Mouse (Mus musculus): Measurements from ENCODE around the gene Coro7. TPM values are rescaled to one million over a fixed set of nuclear protein-coding genes. Genes with fewer than 3 reads are reported as not detected.
"Not testable (repeated sequence)": the region's sequence is repeated elsewhere in the genome, so short reads cannot be mapped to it uniquely, and the experiment has no call there.

Gene Coro7
- total RNA-seq (2021): 100 to 1,000 TPM in 1 of 2 experiments, 10 to 100 TPM in 1; 93.5 to 116 TPM
- long read RNA-seq, full-length matches to known transcripts: 17 of 39 reads
- long read RNA-seq, partial matches to known transcripts: 15 of 39 reads
- long read RNA-seq, other reads (novel, unspliced or antisense): 7 of 39 reads

- DNase-seq (ENCODE audit: low spot score in 2 of 2): peak; percentile 76 to 83
These were observed at the start of gene Coro7 for GRCm38 (mm10) chr16:4679121-4680018. Gene Coro7 (minus strand): TSS chr16:4679777.

GRCm38 (mm10) chr16:4727963-4728362, 48.4 kb upstream of the Coro7 start:
- DNase-seq (ENCODE audit: low spot score in 2 of 2): no peak

- no peak for DNase-seq (ENCODE audit: low spot score in 2 of 2)
These were observed 47.9 kb upstream of the Coro7 start for GRCm38 (mm10) chr16:4727526-4727925.

- no peak for DNase-seq (ENCODE audit: low spot score in 2 of 2)
These were observed 47.1 kb upstream of the Coro7 start for GRCm38 (mm10) chr16:4726528-4727128.

GRCm38 (mm10) chr16:4725780-4726527, 46.4 kb upstream of the Coro7 start, which contains the start of gene Hmox2:
Gene Hmox2 (plus strand): TSS chr16:4726361.
- peak; percentile 91 to 95 for DNase-seq (ENCODE audit: low spot score in 2 of 2)

GRCm38 (mm10) chr16:4725266-4725665, 45.7 kb upstream of the Coro7 start:
- no peak for DNase-seq (ENCODE audit: low spot score in 2 of 2)

- DNase-seq (ENCODE audit: low spot score in 2 of 2): no peak
These were observed 43.3 kb upstream of the Coro7 start for GRCm38 (mm10) chr16:4722915-4723209.

GRCm38 (mm10) chr16:4722128-4722914, 42.7 kb upstream of the Coro7 start:
- no peak for DNase-seq (ENCODE audit: low spot score in 2 of 2)

- DNase-seq (ENCODE audit: low spot score in 2 of 2): peak; percentile 62 to 71
These were observed 39.4 kb upstream of the Coro7 start, which contains the start of gene Nmral1 for GRCm38 (mm10) chr16:4718753-4719518. Gene Nmral1 (minus strand): TSS chr16:4719356.

GRCm38 (mm10) chr16:4717866-4718265, 38.3 kb upstream of the Coro7 start:
- no peak for DNase-seq (ENCODE audit: low spot score in 2 of 2)

- DNase-seq (ENCODE audit: low spot score in 2 of 2): no peak
These were observed 34.5 kb upstream of the Coro7 start for GRCm38 (mm10) chr16:4713861-4714710.

GRCm38 (mm10) chr16:4711173-4711572, 31.6 kb upstream of the Coro7 start:
- no peak for DNase-seq (ENCODE audit: low spot score in 2 of 2)

GRCm38 (mm10) chr16:4705541-4705940, 26.0 kb upstream of the Coro7 start:
- DNase-seq (ENCODE audit: low spot score in 2 of 2): no peak

GRCm38 (mm10) chr16:4702646-4703045, 23.1 kb upstream of the Coro7 start:
- DNase-seq (ENCODE audit: low spot score in 2 of 2): no peak

- no peak for DNase-seq (ENCODE audit: low spot score in 2 of 2)
These were observed 21.6 kb upstream of the Coro7 start for GRCm38 (mm10) chr16:4701211-4701610.

GRCm38 (mm10) chr16:4689371-4689770, 9.8 kb upstream of the Coro7 start:
- not testable (repeated sequence) for DNase-seq (ENCODE audit: low spot score in 2 of 2)

GRCm38 (mm10) chr16:4684457-4684791, 4.8 kb upstream of the Coro7 start:
- DNase-seq (ENCODE audit: low spot score in 2 of 2): no peak

GRCm38 (mm10) chr16:4683581-4684456, 4.2 kb upstream of the Coro7 start:
- DNase-seq (ENCODE audit: low spot score in 2 of 2): peak; percentile 98
